Mouse (Mus musculus): Measurements from ENCODE around the gene Tbc1d22a.

Tbc1d22a gene

GRCm38 (mm10) chr15:86386325-86386724 is 172.1 kb downstream of the Tbc1d22a start:
- DNase-seq (ENCODE audit: low spot score in 2 of 2) = no peak

GRCm38 (mm10) chr15:86388597-86388996 is 174.3 kb downstream of the Tbc1d22a start:
- no peak for DNase-seq (ENCODE audit: low spot score in 2 of 2)

GRCm38 (mm10) chr15:86404866-86405265 is 190.6 kb downstream of the Tbc1d22a start:
- no peak for DNase-seq (ENCODE audit: low spot score in 2 of 2)

DNA sequence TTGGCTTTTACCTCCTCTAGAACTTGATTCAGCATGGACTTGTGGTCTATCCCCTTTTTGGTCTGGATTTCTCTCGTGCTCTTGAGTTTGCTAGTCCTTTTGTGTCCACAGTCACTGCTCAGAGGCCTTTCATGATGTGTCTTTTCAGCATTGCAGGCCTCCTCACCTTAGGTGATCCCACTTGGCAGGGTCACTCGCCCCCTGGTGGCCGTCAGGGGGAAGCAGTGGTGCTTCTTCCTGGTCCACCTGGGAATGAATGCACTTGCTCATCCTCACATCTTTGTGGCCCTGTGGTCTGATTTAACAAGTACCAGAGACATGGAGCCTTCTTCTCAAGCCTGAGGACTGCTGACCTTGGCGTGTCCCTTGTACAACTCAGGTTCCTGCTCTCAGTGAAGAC is 191.3 kb downstream of the Tbc1d22a start:
- DNase-seq (ENCODE audit: low spot score in 2 of 2) = peak; percentile 19 to 66

DNA sequence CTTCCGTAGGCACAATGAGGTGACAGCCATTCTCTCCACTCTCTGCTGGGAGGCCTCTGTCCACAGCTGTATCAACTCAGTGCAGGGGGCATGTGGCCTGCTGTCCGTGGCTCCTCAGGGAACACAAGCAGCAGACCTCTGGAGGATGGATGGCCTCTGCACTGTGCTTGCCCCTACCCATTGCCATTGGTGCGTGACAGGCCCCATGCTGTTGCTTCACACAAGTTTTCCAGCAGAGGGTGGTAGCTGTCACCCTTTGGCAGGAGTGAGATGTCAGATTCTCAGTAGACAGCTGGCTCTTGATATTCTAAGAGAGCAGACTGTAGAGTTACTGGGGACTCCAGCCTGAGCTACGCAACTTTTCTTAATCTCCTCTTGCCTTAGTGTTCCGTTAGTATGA is 195.1 kb downstream of the Tbc1d22a start:
- no peak for DNase-seq (ENCODE audit: low spot score in 2 of 2)

GRCm38 (mm10) chr15:86411532-86412080 is 197.3 kb downstream of the Tbc1d22a start:
- DNase-seq (ENCODE audit: low spot score in 2 of 2) = no peak

DNA sequence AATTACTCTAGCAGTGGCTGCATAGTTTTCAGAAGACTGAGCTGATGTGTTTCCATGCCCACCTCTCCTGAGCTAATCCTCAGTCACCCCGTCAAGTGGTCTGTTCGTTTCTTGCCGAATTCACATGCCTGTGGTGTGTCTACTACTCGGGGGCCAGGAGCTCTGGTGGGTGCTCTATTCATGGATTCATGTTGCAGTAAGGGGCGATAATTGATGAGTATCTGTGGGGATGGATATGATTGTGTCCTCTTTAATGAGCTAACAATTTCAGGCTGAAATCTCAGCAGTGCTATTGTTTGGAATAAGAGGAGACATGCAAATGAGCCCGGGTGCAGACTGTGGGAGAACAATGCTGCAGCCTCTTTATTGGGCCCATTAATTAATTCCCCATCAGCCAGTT is 201.7 kb downstream of the Tbc1d22a start:
- no peak for DNase-seq (ENCODE audit: low spot score in 2 of 2)

DNA sequence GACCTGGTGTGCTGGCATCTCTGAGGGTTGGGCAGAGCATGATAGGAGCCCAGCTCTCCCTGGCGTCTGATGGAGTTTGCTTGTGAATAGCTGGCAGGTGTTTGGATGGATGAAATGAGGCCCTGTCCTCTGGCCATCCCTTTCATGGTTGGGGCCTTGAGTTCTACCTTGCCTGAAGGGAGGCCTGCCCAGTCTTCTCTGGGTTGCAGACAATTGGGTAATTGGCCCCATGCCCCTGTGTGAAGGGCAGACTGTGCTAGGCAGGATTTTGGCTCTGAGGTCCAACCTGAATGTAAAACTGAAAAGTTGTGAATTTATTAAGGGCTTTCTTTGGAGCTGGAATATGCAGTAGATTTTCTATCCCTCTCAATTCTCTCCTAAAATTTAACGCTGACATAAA is 204.2 kb downstream of the Tbc1d22a start:
- DNase-seq (ENCODE audit: low spot score in 2 of 2) = no peak

- DNase-seq (ENCODE audit: low spot score in 2 of 2) = no peak
These were observed 205.4 kb downstream of the Tbc1d22a start for GRCm38 (mm10) chr15:86419620-86420019.

GRCm38 (mm10) chr15:86422858-86423257 is 208.6 kb downstream of the Tbc1d22a start:
- no peak for DNase-seq (ENCODE audit: low spot score in 2 of 2)

GRCm38 (mm10) chr15:86423884-86424283 is 209.6 kb downstream of the Tbc1d22a start:
- no peak for DNase-seq (ENCODE audit: low spot score in 2 of 2)

DNA sequence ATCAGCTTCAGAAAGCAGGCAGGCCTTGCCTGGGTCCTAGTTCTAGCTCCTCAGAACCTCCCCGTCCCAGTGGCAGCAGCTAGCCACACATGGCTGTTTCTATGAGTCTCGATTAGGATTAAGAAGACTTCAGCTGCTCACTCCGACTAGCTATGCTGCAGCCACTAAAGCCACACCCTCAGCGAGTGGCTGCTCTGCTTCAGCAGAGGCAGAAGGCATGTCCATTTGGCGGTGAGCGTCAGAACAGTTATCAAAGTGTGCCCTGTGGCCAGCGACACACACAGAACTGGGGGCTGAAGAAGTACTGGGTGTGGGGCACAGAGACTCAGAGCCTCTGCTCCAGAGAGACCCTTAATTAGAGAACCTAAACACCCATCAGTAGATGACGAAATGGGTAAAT is 210.7 kb downstream of the Tbc1d22a start:
- no peak for DNase-seq (ENCODE audit: low spot score in 2 of 2)

- no peak for DNase-seq (ENCODE audit: low spot score in 2 of 2)
These were observed 212.2 kb downstream of the Tbc1d22a start for GRCm38 (mm10) chr15:86426364-86427000.

DNA sequence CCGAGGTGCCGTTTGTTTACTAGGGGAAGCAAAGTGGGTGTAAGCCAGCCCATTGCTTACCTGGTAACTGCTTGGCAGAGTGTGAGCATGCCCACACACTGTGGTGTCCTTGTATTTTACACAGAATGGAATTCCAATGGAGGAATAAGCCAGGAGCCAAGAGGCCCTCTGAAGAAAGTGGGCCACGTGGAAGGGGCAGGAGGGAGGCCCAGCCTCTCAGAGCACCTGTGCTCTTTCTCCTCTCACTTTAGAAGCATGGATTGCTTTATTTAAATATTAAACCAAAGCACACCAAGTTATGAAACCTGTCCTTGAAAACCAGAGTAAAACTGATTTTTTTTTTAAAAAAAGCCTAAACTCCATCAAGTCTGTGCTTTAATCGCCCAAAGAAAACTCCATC is 213.2 kb downstream of the Tbc1d22a start:
- no peak for DNase-seq (ENCODE audit: low spot score in 2 of 2)

GRCm38 (mm10) chr15:86428496-86428895 is 214.2 kb downstream of the Tbc1d22a start:
- no peak for DNase-seq (ENCODE audit: low spot score in 2 of 2)

GRCm38 (mm10) chr15:86429766-86430335 is 215.6 kb downstream of the Tbc1d22a start:
- DNase-seq (ENCODE audit: low spot score in 2 of 2) = no peak

GRCm38 (mm10) chr15:86431539-86432080 is 217.4 kb downstream of the Tbc1d22a start:
- no peak for DNase-seq (ENCODE audit: low spot score in 2 of 2)

GRCm38 (mm10) chr15:86432791-86433190 is 218.5 kb downstream of the Tbc1d22a start:
- DNase-seq (ENCODE audit: low spot score in 2 of 2) = no peak

DNA sequence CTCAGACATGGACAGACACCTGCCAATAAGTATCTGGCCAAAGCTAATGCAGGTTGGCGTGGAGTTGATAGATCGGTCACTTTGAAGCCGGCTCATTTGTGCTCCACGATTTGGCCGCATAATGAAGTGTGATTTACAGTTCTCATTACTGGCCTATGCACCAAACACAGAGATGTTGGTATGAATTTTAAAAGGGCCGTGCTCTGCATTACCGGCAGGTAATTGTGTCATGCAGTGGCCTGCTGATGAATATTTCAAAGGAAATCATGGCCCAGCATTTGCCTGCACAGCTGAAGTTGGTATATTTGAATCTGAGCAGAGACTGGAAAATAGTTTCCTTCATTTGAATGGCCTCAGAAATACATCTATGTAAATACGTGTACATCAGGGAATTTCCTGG is 219.1 kb downstream of the Tbc1d22a start:
- no peak for DNase-seq (ENCODE audit: low spot score in 2 of 2)

GRCm38 (mm10) chr15:86434241-86434640 is 220.0 kb downstream of the Tbc1d22a start:
- no peak for DNase-seq (ENCODE audit: low spot score in 2 of 2)

- no peak for DNase-seq (ENCODE audit: low spot score in 2 of 2)
These were observed 223.1 kb downstream of the Tbc1d22a start for GRCm38 (mm10) chr15:86437346-86437745.

DNA sequence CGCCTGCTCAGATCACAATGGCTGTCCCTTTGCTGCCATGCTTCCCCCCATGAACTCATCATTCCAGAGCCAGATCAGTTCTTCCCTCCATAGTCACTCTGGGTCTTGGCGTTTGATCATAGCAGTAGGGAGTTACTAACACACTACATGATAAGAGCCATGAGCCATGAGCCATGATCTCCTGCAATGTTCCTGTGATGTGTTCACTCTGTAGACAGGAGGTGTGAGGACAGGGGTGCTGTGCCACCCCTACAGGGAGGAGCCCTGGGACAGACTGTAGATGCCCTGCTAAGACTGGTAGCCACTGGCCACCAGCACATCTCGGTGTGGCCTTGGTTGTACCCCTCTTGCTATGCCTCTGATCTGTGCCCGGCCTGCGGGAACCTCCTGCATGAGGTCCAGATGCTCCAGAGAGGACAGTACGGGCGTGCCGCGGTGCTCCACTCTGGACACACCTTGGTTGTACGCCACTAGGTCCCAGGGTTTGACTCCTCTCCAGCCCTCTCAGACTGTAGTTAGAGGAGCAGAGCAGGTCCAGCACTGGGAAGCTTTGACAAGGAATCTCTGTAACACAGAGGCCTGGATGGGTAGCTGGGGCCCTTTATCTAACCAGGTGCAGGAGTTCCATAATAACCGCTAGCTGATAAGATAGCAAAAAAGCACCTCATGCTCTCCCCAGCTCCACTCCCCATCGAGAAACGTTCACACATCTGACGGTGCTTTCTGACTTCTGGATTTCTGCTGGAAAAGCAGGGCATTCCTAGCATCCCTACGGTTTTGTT is 224.9 kb downstream of the Tbc1d22a start:
- no peak for DNase-seq (ENCODE audit: low spot score in 2 of 2)
